Mouse (Mus musculus) heart, embryonic 13.5 days (tissue): ENCODE measurements around the gene Fto. TPM values are rescaled to one million over a fixed set of nuclear protein-coding genes. Genes with fewer than 3 reads are reported as not detected.
A peak's percentile ranks its signal among the peaks of the same experiment; 100 is the strongest.

Experiments
- ATAC-seq: fragments of 200-750 bp; cut with Nextera tagmentation; 2 replicates; pipeline ENCODE4 v1.8.0; 2017; ENCODE audit warnings: moderate TSS enrichment; ENCODE audit not compliant: insufficient number of reproducible peaks, low FRiP score, low TSS enrichment; ENCODE audit errors: extremely low read depth
- H3K27ac ChIP-seq: fragments of 300-500 bp; sonication (generic); replicated peaks from 2 replicates; pipeline ENCODE4 v1.5.1; 2015; ENCODE audit warnings: moderate library complexity, mild to moderate bottlenecking, inconsistent platforms
- H3K27me3 ChIP-seq: fragments of 300-500 bp; sonication (generic); replicated peaks from 2 replicates; pipeline ENCODE4 v1.6.1; 2015; ENCODE audit warnings: mild to moderate bottlenecking, inconsistent platforms
- H3K36me3 ChIP-seq: fragments of 300-500 bp; sonication (generic); 2 replicates; pipeline ENCODE4 v1.6.1; 2015; ENCODE audit warnings: mild to moderate bottlenecking, inconsistent platforms
- H3K4me1 ChIP-seq: fragments of 300-500 bp; sonication (generic); 2 replicates; pipeline ENCODE4 v1.6.1; 2015; ENCODE audit warnings: inconsistent platforms
- H3K4me2 ChIP-seq: fragments of 300-500 bp; sonication (generic); 2 replicates; pipeline ENCODE4 v1.6.1; 2015; ENCODE audit warnings: inconsistent platforms, mild to moderate bottlenecking, moderate library complexity
- H3K4me3 ChIP-seq: fragments of 300-500 bp; sonication (generic); 2 replicates; pipeline ENCODE4 v1.5.1; 2015; ENCODE audit warnings: moderate library complexity, mild to moderate bottlenecking, inconsistent platforms
- H3K9ac ChIP-seq: fragments of 300-500 bp; sonication (generic); 2 replicates; pipeline ENCODE4 v1.6.1; 2015; ENCODE audit warnings: inconsistent platforms, mild to moderate bottlenecking, moderate library complexity
- H3K9me3 ChIP-seq: fragments of 300-500 bp; sonication (generic); 2 replicates; pipeline ENCODE4 v1.6.1; 2016; ENCODE audit warnings: inconsistent platforms
- WGBS: fragments of 180-500 bp; shearing (Covaris S2); methylation state at CpG from one replicate; pipeline ENCODE4 v1.1.7; 2015; ENCODE audit warnings: mixed read lengths; 5-methylcytosine and 5-hydroxymethylcytosine counted together
- polyA plus RNA-seq: library from polyadenylated mRNA; unstranded; fragments of >200 nt; fragmentation: Nextera tagmentation; extraction: Ambion mirVana; gene quantifications from 2 replicates; pipeline ENCODE4 v1.2.1, GENCODE M21; 2015

Fto gene
- polyA plus RNA-seq, 1 experiment from 2014 or later = 64.3 TPM

- H3K9me3 ChIP-seq = no peaks in the 10 kb centered on the region
- ATAC-seq = no peak; the same call in 1 of the 2 replicates
- no peak overlapping the region for H3K4me3 ChIP-seq
- H3K36me3 ChIP-seq = 0 out of 2 replicates have a peak, but pooled peaks cover 3% of the 10 kb centered on the region
- WGBS = 71% methylated on average over 8 of the region's 8 CpGs
- no peaks in the 10 kb centered on the region for H3K27me3 ChIP-seq
- no peak overlapping the region for H3K27ac ChIP-seq
- no peak overlapping the region for H3K9ac ChIP-seq
- peaks cover 23% of the 10 kb centered on the region for H3K4me1 ChIP-seq
- no peak overlapping the region for H3K4me2 ChIP-seq
Observed at GRCm38 (mm10) chr8:91286237-91286636, 27.1 kb upstream of the Fto start.

GRCm38 (mm10) chr8:91290576-91290975 is 22.7 kb upstream of the Fto start:
- Histone ChIP-seq H3K9ac (no peak overlapping the region), H3K36me3 (0 out of 2 replicates have a peak, but pooled peaks cover 3% of the 10 kb centered on the region), H3K27ac (no peak overlapping the region), H3K4me3 (no peak overlapping the region), H3K9me3 (no peaks in the 10 kb centered on the region), H3K4me1 (peaks cover 18% of the 10 kb centered on the region), H3K27me3 (no peaks in the 10 kb centered on the region), H3K4me2 (no peak overlapping the region)
- WGBS = 79% methylated on average over 4 of the region's 4 CpGs
- ATAC-seq = no peak

GRCm38 (mm10) chr8:91295786-91296185 is 17.5 kb upstream of the Fto start:
- Histone ChIP-seq H3K27me3 (no peaks in the 10 kb centered on the region), H3K4me3 (no peak overlapping the region), H3K4me2 (no peak overlapping the region), H3K36me3 (peaks cover 21% of the 10 kb centered on the region), H3K27ac (no peak overlapping the region), H3K4me1 (no peaks in the 10 kb centered on the region), H3K9me3 (no peaks in the 10 kb centered on the region), H3K9ac (no peak overlapping the region)
- WGBS = 91% methylated on average over 5 of the region's 5 CpGs
- ATAC-seq = no peak

- ATAC-seq = no peak
- H3K4me3 ChIP-seq = no peak overlapping the region
- peaks cover 35% of the 10 kb centered on the region for H3K36me3 ChIP-seq
- H3K4me2 ChIP-seq = no peak overlapping the region
- no peaks in the 10 kb centered on the region for H3K4me1 ChIP-seq
- no peak overlapping the region for H3K9ac ChIP-seq
- no peaks in the 10 kb centered on the region for H3K9me3 ChIP-seq
- H3K27ac ChIP-seq = no peak overlapping the region
- WGBS = 82% methylated on average over 2 of the region's 2 CpGs
- no peaks in the 10 kb centered on the region for H3K27me3 ChIP-seq
Observed at GRCm38 (mm10) chr8:91298672-91299071, 14.7 kb upstream of the Fto start.

GRCm38 (mm10) chr8:91304481-91305386 is 8.6 kb upstream of the Fto start:
- H3K4me3 ChIP-seq = no peak overlapping the region
- H3K36me3 ChIP-seq = peaks cover 35% of the 10 kb centered on the region
- no peak for ATAC-seq
- no peak overlapping the region for H3K27ac ChIP-seq
- no peaks in the 10 kb centered on the region for H3K27me3 ChIP-seq
- 66% methylated on average over 17 of the region's 17 CpGs for WGBS
- H3K9me3 ChIP-seq = no peaks in the 10 kb centered on the region
- no peak overlapping the region for H3K4me2 ChIP-seq
- no peaks in the 10 kb centered on the region for H3K4me1 ChIP-seq
- no peak overlapping the region for H3K9ac ChIP-seq

DNA sequence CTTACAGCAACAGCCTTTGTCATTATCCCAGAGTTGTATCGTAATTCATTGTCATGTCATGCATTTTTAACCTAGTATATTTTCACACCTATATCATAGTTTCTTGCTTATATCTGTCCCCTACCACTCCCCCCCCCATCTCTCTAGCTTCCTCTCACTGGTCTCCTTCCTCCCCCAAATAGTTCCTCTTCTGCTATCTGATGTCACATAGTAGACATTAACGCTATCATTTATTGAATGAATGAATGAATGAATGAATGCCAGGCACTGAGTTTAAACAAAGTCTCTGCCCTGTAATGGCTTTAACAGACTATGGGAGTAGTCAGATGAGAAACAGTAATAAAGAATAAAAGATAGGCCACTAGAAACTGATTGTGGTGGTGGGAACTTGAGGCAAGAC is 983 bp upstream of the Fto start:
- Histone ChIP-seq H3K4me1 (peaks cover 23% of the 10 kb centered on the region), H3K4me3 (peak overlapping the region; percentile 83), H3K27me3 (no peaks in the 10 kb centered on the region), H3K9ac (peak overlapping the region; percentile 81), H3K4me2 (peak overlapping the region; percentile 78), H3K36me3 (peaks cover 8% of the 10 kb centered on the region), H3K9me3 (no peaks in the 10 kb centered on the region), H3K27ac (no peak overlapping the region)
- ATAC-seq = no peak
- WGBS = 69% methylated on average over 2 of the region's 2 CpGs

DNA sequence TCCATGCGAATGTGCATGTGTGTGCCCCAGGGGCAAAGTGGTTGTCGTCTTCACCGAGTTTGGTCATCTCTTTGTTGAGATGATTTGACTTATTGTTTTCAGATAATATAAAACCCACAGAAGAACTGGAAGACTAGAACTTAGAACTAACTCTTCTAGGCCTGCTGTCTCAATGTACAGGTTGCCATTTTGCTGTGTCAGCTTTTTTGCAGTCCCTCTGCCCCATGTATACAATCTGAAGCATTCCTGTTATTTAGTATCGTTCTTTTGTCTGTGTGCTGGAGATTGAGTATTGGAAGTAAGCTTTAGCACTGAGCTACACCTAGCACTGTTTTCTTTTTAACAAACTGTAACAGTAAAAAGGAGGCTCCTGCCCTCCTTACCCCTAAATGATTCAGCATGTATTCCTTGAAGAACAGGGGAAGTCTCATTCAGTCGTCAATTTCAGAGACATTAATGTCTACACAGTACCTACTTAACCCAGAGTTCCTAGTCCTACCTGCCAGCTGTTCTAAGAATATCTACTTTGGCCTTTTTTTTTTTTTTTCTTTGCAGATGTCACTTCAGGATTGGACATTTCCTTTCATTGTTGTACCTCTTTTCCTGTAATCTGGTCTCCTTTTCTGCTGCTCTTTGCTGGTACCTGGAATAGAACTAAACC is 4.4 kb downstream of the Fto start:
- ATAC-seq = no peak
- Histone ChIP-seq H3K27me3 (no peaks in the 10 kb centered on the region), H3K27ac (no peak overlapping the region), H3K36me3 (peaks cover 18% of the 10 kb centered on the region), H3K4me2 (no peak overlapping the region), H3K4me1 (peaks cover 15% of the 10 kb centered on the region), H3K9ac (no peak overlapping the region), H3K4me3 (no peak overlapping the region), H3K9me3 (no peaks in the 10 kb centered on the region)
- 89% methylated on average over 5 of the region's 5 CpGs for WGBS

DNA sequence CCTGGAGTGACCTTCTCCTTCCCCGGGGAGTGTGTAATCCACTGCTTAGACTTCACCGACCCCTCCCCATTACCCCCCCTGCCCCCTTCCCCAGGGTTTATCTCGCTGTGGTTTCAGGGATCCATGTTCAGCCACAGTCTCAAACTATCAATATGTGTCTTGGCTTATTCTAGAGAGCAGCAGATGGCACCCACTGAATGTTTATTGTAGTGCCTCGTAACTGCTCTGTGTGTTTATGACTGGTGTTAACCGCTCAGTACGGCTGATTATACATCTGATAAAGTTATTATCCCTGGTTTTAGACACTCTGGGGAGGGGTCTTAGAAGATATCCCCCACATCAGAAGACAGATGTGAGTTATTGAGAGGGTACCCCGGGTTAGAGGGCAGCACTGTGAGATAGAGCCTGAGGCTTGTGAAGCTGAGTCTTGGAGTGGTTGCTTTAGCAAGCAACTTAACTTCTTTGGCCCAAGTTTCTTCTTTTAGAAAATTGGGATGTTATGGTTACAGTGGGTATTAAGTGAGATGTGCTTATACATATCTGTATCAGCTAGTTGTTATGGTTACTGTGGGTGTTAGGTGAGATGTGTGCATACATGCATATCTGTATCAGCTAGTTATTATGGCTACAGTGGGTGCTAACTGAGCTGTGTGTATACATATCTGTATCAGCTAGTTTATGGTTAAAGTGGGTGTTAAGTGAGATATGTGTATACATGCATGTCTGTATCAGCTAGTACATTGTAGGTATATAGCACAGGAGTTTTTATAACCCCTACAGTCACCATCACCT is 5.8 kb downstream of the Fto start:
- no peaks in the 10 kb centered on the region for H3K9me3 ChIP-seq
- H3K27me3 ChIP-seq = no peaks in the 10 kb centered on the region
- no peak for ATAC-seq
- 77% methylated on average over 7 of the region's 7 CpGs for WGBS
- H3K27ac ChIP-seq = no peak overlapping the region
- no peak overlapping the region for H3K4me3 ChIP-seq
- peaks cover 18% of the 10 kb centered on the region for H3K36me3 ChIP-seq
- H3K4me2 ChIP-seq = no peak overlapping the region
- peaks cover 24% of the 10 kb centered on the region for H3K4me1 ChIP-seq
- no peak overlapping the region for H3K9ac ChIP-seq

GRCm38 (mm10) chr8:91323511-91323910 is 10.2 kb downstream of the Fto start:
- H3K27ac ChIP-seq = peak overlapping the region; percentile 50; the same call in 1 of the 2 replicates
- WGBS = 52% methylated on average over 7 of the region's 7 CpGs
- peak overlapping the region; percentile 33; the same call in 1 of the 2 replicates for H3K9ac ChIP-seq
- no peaks in the 10 kb centered on the region for H3K9me3 ChIP-seq
- peaks cover 31% of the 10 kb centered on the region for H3K36me3 ChIP-seq
- ATAC-seq = no peak
- H3K4me3 ChIP-seq = no peak overlapping the region
- H3K4me1 ChIP-seq = peaks cover 17% of the 10 kb centered on the region
- no peaks in the 10 kb centered on the region for H3K27me3 ChIP-seq
- H3K4me2 ChIP-seq = peak overlapping the region; percentile 11; the same call in 1 of the 2 replicates

GRCm38 (mm10) chr8:91324271-91324670 is 10.9 kb downstream of the Fto start:
- no peaks in the 10 kb centered on the region for H3K27me3 ChIP-seq
- WGBS = 72% methylated on average over 9 of the region's 9 CpGs
- H3K4me2 ChIP-seq = no peak overlapping the region
- peak overlapping the region; percentile 33; the same call in 1 of the 2 replicates for H3K9ac ChIP-seq
- no peak overlapping the region for H3K4me3 ChIP-seq
- no peak for ATAC-seq
- H3K27ac ChIP-seq = peak overlapping the region; percentile 50; the same call in 1 of the 2 replicates
- H3K9me3 ChIP-seq = no peaks in the 10 kb centered on the region
- H3K36me3 ChIP-seq = peaks cover 27% of the 10 kb centered on the region
- peaks cover 23% of the 10 kb centered on the region for H3K4me1 ChIP-seq

DNA sequence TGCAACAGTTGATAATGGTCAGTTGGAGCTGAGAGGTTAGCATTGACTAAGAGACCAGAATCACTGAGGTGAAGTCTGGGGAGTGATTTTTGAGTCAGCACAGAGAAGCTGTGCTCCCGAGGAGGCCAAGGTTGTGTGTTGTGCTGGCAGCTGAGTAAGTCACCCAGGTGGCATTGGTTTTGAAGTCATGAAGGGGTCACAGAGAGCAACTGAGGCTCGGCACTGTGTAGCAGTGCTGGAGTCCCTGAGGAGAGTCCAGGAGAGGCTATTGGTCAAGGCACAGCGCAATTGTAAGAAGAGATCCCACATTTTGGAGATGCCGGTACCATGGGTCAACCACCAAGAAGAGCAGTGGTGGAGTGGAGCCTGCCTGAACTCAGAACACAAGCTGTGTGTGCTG is 11.6 kb downstream of the Fto start:
- no peaks in the 10 kb centered on the region for H3K27me3 ChIP-seq
- peaks cover 30% of the 10 kb centered on the region for H3K4me1 ChIP-seq
- ATAC-seq = no peak
- WGBS = 89% methylated on average over 4 of the region's 4 CpGs
- H3K36me3 ChIP-seq = peaks cover 25% of the 10 kb centered on the region
- H3K27ac ChIP-seq = no peak overlapping the region
- no peak overlapping the region for H3K4me2 ChIP-seq
- no peak overlapping the region for H3K9ac ChIP-seq
- no peak overlapping the region for H3K4me3 ChIP-seq
- H3K9me3 ChIP-seq = no peaks in the 10 kb centered on the region
